Mouse (Mus musculus) adrenal gland, adult 8-10 months (tissue): ENCODE data around the gene Tm9sf2. TPM values are rescaled to one million over a fixed set of nuclear protein-coding genes. Genes with fewer than 3 reads are reported as not detected.
A peak's percentile ranks its signal among the peaks of the same experiment; 100 is the strongest.
"Not testable (repeated sequence)": the region's sequence is repeated elsewhere in the genome, so short reads cannot be mapped to it uniquely, and the experiment has no call there.

Experiments
- DNase-seq: peaks from one replicate; pipeline ENCODE4 v3.0.0; 2022
- total RNA-seq, 4 experiments: library from RNA; stranded (reverse); gene quantifications; 2 replicates each; pipeline ENCODE4 v1.2.4; 2022

Tm9sf2 gene
- 100 to 1,000 TPM; 156 to 193 (median 181) TPM for total RNA-seq

DNA sequence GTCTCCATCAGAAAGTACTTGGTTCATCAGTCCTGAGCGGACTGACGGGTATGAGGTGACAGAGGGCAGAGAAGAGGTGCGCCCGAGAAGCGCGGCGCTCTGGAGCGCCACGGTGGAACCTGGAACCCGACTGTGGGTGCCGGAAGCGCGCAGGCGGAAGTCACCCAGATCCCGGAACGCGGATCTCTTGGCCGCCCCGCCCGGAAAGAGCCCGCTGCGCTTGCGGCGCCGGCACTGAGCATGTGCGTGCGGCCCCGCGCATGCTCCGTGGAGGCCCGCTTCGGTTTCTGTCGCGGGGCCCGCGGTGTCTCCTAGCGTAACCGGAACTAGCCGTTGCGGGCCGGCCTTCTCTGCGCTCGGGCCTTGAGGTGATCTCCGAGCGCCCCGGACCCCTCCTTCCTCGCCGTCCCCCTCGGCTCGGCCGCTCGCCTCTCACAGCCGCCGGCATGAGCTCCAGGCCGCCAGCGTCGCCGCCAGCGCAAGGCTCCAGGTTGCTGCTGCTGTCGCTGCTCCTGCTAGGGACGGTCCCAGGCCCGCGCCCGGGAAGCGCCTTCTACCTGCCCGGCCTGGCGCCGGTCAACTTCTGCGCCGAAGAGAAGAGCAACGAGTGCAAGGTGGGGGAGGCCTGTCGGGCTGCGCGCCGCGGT lies at the start of gene Tm9sf2:
TSS of gene Tm9sf2 (plus strand) at position 217 of the 647 bp plus-strand sequence.
- peak; percentile 92 for DNase-seq

DNA sequence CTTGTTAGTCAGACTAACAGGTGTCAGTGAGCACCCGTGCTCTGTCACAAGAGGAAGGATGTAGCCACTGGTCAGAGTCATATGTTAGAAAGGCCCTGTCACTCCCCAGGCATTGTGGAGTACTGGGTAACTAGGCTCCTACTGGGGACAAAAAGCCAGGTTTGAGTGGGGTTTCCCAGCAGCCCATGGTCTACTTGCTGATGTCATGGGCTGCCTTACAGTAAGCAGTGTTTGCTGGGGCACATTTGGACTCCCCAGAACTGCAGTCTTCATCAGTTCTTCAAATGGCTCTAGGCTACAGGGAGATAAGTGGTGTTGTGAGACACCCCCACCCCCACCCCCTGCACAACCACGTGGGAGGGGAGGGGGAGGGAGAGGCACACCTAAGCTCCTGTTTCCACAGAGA lies 48.9 kb upstream of the Tm9sf2 start:
- DNase-seq: no peak

DNA sequence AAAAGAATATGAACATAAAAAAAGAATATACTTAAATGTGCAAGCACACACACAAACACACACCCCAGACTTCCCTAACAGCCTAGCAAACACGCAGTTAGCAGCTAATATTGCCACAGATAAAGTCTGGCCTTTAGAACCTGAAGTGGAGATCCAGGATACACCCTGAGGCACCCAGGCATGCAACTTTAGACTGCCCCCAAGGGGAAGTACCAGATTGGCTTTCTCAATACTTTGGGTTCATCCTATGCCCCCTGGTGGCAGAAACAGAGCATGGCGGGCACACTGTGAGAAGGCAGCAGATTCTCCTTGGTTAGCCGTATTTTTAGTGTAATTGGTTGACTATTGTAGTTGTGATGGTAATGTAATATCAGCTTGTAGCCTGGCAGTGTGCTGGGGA lies 46.2 kb upstream of the Tm9sf2 start:
- DNase-seq: peak; percentile 47

DNA sequence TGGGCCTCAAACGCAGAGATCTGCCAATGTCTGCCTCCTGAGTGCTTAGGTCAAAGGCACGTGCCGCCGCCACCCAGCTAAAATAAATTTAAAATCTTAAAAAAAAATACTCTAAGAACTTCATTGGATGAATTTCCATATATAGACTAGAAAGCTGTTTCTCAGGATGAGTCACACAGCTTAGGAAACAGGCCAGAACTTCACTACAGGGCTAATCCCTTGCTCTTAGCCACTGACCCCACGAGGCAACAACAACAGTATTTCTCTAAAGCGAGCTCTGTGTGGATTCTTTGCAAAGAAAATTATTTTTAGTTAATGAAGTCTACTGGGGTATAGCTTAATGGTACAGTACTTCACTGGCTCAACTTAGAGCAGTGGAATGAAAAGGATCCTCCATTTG lies 45.5 kb upstream of the Tm9sf2 start:
- DNase-seq: no peak

DNA sequence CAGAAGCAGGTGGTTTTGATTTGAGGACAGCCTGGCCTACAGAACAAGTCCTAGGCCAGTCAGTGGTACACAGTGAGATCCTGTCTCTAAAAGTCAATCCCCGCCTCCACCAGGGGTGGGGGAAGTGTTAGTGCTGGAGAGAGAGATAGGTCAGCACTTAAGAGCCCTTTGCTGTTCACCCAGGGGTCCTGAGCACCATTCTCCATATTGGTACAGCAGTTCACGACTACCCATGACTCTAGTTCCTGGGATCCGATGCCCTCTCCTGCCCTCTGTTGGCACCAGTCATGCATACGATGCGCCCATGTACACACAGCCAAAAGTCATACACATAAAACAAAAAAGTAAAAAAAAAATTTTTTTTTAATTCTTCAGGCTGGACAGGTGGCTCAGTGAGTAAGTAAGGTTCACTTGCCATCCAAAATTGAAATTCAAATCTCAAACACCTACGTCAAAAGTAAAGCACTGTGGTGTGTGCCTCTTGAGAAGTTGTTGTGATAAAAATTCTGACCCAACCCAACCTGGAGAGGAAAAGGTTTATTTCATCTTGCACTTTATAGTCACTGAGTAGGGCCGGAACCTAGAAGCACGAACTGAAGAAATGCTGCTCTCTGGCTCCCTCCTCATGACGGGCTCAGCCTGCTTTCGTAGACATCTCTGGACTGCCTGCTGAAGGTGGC lies 44.3 kb upstream of the Tm9sf2 start:
- DNase-seq: no peak

DNA sequence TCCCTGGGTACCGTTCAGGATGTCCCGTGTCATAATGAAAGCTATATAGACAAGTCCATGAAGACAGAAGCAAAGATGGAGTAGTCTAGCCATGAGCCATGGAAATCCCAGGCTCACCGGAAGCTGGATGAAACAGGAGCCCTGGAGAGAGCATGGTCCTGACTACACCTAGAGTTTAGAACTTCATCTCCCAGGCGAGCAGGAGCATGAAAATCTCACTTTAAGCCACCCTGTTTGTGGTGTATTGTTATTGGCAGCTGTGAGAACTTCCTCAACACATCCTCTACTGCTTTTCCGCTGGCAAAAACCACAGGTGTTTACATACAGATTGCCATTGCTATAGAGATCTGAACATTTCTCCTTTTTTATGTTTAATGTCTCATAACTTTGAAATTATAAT lies 43.2 kb upstream of the Tm9sf2 start:
- DNase-seq: no peak

DNA sequence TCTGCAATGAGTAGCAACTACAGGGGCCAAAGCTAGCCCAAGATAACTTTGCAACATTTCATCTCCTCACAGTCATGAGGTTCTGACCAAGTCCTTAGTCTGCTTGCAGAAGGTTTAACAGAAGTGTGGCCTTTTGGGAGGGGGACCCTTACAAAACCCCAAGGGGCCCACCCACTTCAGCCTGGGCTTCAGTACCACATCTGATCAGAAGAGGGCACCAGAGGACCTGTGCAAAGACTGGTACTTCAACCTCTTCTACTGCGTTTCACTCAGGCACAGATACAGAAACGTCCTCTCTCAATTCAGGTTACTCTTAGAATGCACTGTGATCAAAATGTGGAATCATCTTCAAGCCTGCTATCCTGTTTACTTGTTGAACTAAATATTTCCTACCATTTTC lies 42.3 kb upstream of the Tm9sf2 start:
- DNase-seq: peak; percentile 15

DNA sequence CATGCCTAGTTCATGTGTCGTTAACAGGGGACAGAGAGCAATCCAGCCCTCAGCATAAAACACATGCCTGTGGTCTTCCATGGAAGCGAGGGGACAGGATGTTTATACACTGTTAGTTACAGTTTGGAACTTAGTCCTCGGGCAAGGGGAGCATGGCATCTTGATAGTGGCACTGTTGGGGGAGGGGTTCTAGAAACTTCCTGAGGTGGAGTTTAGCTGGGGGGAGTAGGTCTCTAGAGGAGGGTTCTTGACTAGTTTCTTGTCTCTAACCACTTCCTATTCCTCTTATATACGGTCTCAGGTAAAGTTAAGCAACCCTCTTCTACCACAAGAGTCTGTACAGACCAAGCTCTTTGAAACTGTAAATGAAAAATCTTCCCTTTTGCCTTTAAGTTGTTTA lies 40.6 kb upstream of the Tm9sf2 start:
- no peak for DNase-seq

DNA sequence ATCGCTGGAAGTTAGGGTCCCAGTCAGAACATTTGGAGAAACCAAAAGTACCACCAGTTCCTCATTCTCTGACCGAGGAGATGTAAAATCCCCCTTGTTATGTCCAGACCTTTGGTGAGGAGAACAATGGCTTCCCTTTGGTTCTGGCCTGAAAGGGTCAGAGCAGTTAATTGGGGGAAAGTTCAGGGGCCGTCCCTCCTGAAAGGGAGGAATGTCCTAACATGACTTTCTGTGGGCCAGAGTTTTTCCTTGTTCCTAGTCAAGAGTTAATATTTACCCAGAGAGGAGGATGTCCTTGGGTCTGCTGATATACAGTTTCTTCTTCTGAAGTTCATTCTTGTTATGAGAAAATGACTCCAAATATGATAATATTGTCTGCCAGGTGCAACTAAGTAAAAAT lies 38.8 kb upstream of the Tm9sf2 start:
- DNase-seq: not testable (repeated sequence)

DNA sequence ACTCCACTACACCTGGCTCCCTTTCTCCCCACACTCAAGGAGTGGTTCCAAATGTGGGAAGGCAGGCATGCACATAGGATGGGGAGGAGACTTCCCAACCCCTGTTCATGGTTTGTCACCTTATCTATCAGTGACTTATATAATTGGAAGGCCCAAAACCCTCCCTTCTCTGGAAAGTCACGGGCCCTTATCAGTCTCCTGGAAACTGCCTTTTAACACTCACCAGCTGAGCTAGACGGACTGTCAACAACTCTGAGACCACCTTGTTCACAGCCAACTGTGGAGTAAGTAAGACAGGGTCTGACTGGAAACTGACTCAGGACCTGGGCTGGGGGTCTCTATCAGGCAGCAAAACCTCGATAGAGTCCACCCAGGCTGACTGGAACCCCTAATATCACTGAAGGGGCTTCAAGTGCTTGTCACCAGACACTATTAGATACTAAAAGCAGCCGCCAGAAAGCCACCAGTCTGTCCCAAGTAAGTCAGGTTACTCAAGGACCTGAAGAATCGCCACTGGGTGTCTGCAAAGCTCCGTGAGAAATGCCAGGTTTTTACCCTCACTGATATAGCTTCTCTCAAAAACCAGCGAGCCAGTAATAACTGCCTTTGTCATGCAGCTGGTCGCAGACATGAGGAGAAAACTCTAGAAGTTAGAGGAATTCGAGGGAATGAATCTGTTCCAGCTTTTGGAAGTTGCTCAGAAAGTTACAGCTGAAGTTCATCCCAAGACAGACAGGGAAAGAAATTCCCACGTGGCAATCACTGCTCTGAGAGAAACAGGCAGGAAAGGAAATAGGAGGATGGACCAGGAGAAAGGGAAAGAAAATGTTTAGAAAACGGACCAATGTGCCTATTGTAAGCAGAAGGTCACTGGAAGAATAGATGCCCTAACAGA lies 37.8 kb upstream of the Tm9sf2 start:
- DNase-seq: no peak

DNA sequence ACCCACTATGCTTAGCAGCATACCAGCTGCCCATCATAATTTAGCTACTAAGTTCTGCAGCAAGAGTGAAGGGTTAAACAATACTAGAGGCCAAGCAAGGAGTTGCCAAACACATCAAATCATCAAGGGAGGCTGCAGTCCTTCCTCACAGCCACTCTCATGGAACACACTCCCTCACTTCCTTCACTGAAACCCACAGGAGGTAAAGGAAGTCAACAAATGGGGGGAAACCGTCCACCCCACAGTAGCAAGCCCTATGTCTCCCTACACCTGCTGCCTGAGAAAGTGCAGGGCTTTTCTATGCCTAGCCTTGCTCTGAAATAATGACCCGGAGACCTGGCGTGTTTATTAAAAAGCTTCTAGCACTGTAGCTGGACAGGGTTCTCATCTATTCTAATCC lies 36.9 kb upstream of the Tm9sf2 start:
- no peak for DNase-seq

DNA sequence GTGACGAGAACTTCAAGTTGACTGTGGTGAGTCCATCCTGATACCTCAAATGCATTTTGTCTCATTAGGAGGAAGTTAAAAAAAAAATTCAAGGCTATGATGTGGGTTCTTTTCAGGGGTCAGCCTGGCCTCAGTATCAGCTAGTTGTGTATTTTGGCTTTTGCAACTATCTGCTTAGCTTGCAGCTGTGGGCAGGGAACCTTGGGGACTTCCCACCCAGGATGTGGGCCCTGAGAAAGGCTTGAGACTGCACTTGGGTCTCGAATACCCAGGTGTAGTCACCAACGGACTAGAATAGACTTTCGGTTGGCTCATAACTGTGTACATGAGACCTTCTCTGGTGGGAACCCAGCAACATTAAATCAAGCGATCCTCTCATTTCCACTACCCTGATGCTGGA lies 33.4 kb upstream of the Tm9sf2 start:
- DNase-seq: no peak

DNA sequence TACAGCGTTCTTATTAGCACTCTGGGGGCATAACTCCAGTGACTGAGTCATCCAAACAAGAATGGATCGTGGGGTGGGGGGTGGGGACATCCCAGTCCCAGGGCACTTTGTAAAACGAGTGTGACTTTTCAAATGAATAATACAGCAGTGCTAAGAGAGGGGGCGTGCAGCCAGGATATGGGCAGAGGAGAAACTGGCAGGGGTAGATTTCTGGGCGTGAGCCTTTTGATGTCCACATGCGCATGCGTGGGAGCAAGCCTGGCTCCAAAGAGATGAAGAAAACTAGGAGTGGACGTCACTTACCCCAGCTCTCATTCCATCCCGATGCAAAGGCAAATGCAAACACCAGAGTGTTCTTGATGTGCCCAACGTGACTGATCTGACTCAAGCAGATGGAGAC lies 32.5 kb upstream of the Tm9sf2 start:
- DNase-seq: no peak

DNA sequence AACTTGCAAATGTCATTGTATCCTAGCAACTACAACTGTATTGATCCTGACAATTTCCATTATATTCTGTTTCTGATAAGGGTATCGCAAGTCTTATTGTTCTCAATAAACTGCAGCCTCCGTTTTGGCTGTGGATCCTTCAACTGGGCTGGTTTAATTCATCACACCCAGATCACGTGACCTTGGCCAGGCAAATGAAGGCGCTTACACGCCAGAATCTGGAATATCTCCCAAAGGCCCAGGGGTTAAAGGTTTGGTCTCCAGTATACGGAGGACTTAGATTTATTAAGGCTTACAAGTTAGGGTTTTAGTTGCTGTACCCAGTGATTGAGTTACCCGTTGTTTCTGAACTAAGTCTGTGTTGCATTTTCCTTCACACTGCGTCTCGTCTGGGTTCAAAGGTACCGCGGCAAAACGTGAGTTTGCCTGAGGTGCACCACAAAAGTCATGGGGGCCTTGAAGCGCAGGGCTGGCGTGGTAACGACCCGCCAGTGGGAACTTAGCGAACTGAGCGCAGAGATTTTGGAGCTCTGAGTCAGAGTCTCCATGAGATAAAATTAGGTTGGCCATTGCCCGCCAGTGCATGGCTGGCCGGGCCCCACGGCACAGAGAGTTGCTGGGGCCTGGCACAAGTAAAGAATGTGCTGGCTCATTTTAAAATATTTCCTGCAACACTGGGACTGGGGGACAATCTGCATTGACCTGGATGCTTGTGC lies 31.2 kb upstream of the Tm9sf2 start:
- no peak for DNase-seq

DNA sequence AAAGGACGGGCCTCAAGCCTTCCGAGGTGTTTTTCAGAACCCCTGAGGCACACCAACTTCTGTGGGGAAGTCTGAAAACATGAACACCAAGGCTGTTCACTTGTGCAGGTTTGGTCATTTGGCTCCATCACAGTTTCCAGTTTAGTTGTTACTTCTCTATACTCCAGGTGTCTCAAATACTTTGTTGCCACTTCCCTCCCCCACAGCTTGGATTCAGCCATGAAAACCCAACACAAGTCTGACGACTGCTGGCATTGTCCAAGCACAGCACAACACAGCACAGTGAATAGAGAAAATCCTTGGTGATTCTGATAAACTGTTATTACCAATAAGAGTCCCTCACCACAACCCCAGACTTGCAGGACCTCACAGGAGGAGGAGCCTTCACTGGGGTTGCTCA lies 29.8 kb upstream of the Tm9sf2 start:
- DNase-seq: no peak

DNA sequence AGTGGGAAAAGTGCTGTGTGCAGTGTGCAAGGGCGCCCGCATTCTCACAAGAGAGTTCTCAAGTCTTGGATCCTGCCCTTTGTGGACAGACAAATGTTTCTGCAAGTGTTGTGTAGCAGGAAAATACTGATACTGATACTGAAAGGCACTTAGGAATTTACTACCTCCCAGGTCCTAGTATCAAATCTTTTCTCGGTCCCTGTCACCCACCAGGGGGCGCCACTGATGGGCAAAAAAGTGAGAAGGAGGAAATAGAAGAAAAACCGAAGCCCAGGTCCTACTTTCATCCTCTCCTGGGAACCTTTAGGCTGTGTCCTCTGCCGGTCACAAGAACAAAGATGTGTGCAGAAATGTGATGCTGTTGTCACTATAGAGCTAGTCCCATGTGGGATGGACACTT lies 27.4 kb upstream of the Tm9sf2 start:
- DNase-seq: peak; percentile 18

DNA sequence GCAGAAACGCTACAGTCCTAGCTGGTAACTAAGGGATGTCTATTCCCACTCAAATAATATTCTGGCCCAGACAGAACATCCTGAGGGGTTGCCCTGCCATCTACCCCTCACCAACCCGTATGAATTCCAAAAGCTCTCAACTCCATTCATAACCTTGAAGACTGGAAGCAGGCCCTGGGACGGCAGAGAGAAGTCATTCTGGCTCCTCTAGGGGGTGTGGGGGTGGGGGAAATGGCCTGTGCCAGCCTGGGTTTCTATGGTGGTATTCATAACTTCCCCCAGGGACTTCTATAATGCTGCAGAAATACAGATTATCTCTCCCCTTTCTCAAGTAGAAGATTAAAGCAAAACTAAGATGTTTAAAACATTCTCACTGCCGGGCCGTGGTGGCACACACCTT lies 26.9 kb upstream of the Tm9sf2 start:
- no peak for DNase-seq

DNA sequence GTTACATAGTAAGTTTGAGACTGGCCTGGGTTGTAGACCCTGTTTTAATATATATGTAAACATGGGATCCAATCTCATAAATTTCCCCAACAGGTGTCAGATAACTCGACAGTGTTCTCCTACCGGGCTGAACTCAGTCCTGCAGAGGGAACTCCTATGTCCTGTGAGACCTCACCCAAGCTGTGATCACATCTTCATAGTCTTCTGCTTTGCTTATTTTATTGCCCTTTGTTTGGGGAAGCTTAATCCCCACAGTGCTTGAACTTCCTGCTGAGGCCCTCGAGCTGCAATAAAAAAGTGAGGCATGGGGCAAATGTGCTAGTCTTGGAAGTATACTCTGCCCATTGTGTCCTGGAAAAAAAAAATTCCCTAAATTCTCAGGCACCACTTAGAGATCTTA lies 25.5 kb upstream of the Tm9sf2 start:
- DNase-seq: no peak

DNA sequence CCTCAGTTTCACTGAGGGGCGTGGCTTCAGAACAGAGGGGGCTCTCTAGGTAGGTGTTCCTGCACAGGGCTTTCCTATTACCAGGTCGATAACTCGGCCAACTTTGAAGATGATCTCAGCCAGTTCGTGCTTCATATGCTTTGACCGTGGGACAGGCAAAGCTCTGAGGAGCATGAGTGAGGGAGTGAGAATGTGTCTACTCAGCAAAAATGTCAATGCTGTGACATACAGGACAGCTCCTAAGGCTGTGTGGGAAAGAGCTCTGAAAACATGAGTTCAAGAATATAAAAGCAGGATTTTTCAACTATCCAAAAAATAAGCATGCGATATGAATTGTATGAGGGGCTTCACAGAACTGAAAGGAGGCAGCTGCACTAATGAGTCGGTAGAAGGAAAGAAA lies 23.3 kb upstream of the Tm9sf2 start:
- no peak for DNase-seq

DNA sequence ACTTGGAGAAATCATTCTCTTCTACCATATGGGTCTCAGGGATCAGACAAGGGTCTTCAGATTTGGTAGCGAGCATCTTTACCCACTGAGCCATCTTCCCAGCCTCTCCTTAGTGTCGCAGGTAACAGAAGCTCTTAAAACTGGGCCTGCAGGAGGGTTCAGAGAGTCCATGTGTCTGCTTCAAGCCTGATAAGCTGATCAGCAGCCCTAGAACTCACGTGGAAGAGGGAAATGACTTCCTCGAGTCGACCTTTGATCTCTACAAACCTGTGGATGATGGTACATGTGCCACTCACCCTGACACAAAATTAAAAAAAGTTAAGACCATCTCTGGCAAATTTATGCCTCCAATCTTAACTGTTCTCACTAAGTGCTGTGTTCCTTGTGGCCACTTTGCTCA lies 18.9 kb upstream of the Tm9sf2 start:
- no peak for DNase-seq

DNA sequence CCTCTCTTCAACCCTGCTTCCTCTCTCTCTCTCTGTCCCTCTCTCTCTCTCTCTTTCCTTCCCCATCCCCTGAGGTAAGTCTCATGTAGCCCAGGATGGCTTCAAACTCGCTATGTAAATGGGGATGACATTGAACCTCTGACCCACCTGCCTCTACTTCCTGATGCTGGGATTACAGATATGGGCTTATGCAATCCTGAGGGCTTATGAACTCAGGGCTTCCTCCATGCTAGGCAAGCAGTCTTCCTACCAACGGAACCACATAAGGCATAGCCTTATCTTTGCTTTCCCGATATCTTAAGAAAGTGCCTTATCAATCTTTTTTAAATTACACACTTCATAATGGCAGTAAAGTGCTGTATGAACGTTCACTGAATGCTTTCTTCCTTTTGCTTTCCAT lies 14.5 kb upstream of the Tm9sf2 start:
- DNase-seq: no peak

DNA sequence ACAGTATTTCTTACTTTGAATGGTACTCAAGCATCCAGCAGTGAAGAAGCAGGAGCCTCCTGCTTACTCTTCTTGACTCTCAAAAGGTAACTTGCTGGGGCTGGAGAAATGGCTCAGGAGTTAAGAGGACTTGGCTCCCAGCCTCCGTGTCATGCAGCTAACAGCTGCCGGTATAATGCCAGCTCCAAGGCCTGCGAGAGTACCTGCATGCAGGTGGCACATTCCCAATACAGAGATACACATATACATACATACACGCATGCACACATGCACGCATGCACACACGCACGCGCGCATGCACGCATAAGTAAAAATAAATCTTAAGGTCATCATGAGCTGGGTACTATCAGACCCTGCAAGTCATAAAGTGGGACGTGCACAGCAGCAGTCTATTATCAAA lies 10.5 kb upstream of the Tm9sf2 start:
- DNase-seq: no peak

DNA sequence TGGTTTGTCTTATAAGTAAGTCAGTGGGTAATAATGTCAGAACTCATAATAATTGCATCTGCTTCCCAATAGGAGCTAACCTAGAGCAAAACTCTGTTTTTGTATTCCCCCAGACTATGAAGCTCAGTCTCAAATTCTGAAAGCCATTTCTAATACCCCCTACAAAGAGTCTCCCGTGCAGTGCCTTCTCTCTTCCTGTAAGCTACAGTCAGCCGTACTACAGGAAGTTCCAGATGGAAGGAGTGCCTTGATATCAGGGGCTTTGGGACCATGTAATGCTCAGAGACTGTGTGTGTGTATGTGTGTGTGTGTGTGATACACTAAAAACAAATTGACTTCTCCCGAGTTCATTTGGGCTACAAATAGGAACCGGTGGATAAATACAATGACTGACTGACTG lies 7.3 kb upstream of the Tm9sf2 start:
- no peak for DNase-seq
